Mouse (Mus musculus): ENCODE data around the gene Cmss1. TPM values are rescaled to one million over a fixed set of nuclear protein-coding genes. Genes with fewer than 3 reads are reported as not detected.

Cmss1 gene
- polyA plus RNA-seq, 1 experiment from 2014 or later: 58.3 TPM

GRCm38 (mm10) chr16:57554886-57555400 lies 51.7 kb downstream of the Cmss1 start:
- Histone ChIP-seq H3K9me3 (ENCODE audit: control insufficient read depth, low read length) (no peaks in the 10 kb centered on the region), H3K27ac (replicated peaks; ENCODE audit: low read depth, low read length) (no peak overlapping the region), H3K9ac (ENCODE audit: low read length) (no peak overlapping the region), H3K27me3 (ENCODE audit: control insufficient read depth, insufficient read depth, low read length) (no peaks in the 10 kb centered on the region), H3K36me3 (ENCODE audit: control insufficient read depth, insufficient read depth, low read length) (no peaks in the 10 kb centered on the region), H3K4me1 (ENCODE audit: control insufficient read depth, insufficient read depth, low read length) (peaks cover 3% of the 10 kb centered on the region; the same call in 1 of the 2 replicates), H3K4me3 (ENCODE audit: low read depth, low read length) (no peak overlapping the region), H3K4me2 (ENCODE audit: low read depth, severe bottlenecking) (no peak overlapping the region)
- ATAC-seq (ENCODE audit: insufficient number of reproducible peaks, low FRiP score, low TSS enrichment, low read depth) (no peak), DNase-seq (ENCODE audit: low spot score) (no peak)
- WGBS: 91% methylated on average over 6 of the region's 6 CpGs

- no peaks in the 10 kb centered on the region for H3K36me3 ChIP-seq (ENCODE audit: control insufficient read depth, insufficient read depth, low read length)
- no peaks in the 10 kb centered on the region for H3K9me3 ChIP-seq (ENCODE audit: control insufficient read depth, low read length)
- ATAC-seq (ENCODE audit: insufficient number of reproducible peaks, low FRiP score, low TSS enrichment, low read depth): no peak
- no peak overlapping the region for H3K9ac ChIP-seq (ENCODE audit: low read length)
- no peak overlapping the region for H3K27ac ChIP-seq (replicated peaks; ENCODE audit: low read depth, low read length)
- H3K27me3 ChIP-seq (ENCODE audit: control insufficient read depth, insufficient read depth, low read length): no peaks in the 10 kb centered on the region
- H3K4me2 ChIP-seq (ENCODE audit: low read depth, severe bottlenecking): no peak overlapping the region
- H3K4me3 ChIP-seq (ENCODE audit: low read depth, low read length): no peak overlapping the region
- DNase-seq (ENCODE audit: low spot score): no peak
- H3K4me1 ChIP-seq (ENCODE audit: control insufficient read depth, insufficient read depth, low read length): peaks cover 3% of the 10 kb centered on the region; the same call in 1 of the 2 replicates
Observed at GRCm38 (mm10) chr16:57553235-57553634, 53.4 kb downstream of the Cmss1 start.

DNA sequence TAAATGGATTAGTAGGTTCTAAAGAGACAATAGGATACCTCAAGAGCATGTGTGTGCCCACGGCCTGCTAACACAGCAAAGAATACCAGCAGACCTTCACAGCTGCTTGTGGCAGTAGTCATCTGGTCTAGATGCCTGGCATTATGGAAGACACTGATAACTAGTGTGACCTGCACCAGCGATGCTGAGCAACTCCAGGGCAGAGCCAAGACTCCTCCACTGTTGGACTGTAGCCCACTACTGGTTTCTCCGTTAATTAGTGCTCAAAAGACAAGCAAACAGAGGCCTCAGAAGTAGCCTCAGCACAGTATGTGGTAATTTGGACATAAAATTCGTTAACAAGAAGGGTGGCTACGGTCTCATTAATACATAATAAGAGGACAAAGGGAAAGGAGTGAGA lies 54.0 kb downstream of the Cmss1 start:
- H3K4me2 ChIP-seq (ENCODE audit: low read depth, severe bottlenecking): no peak overlapping the region
- peaks cover 3% of the 10 kb centered on the region; the same call in 1 of the 2 replicates for H3K4me1 ChIP-seq (ENCODE audit: control insufficient read depth, insufficient read depth, low read length)
- ATAC-seq (ENCODE audit: insufficient number of reproducible peaks, low FRiP score, low TSS enrichment, low read depth) (no peak), DNase-seq (ENCODE audit: low spot score) (no peak)
- no peaks in the 10 kb centered on the region for H3K9me3 ChIP-seq (ENCODE audit: control insufficient read depth, low read length)
- H3K27ac ChIP-seq (replicated peaks; ENCODE audit: low read depth, low read length): no peak overlapping the region
- H3K4me3 ChIP-seq (ENCODE audit: low read depth, low read length): no peak overlapping the region
- H3K27me3 ChIP-seq (ENCODE audit: control insufficient read depth, insufficient read depth, low read length): no peaks in the 10 kb centered on the region
- no peaks in the 10 kb centered on the region for H3K36me3 ChIP-seq (ENCODE audit: control insufficient read depth, insufficient read depth, low read length)
- no peak overlapping the region for H3K9ac ChIP-seq (ENCODE audit: low read length)
- WGBS: 88% methylated on average over 5 of the region's 5 CpGs

DNA sequence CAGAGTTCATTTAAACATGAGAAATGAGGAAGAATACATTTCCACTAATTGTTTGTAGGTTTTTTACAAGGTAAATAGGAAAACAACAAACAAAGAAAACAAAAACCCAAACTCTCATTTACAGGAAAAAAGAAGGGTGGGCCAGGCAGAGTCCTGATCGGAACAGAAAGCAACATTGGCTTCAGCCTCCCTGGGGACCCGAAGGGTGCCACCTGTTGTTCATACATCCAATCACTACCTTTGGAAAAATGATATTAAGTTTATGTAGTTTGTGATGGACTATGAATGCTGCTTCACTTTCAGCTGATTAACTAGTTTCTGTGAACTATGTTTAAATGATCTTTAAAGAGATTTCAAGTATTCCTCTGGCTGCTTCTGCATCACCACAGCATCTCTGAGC lies 55.0 kb downstream of the Cmss1 start:
- Histone ChIP-seq H3K9me3 (ENCODE audit: control insufficient read depth, low read length) (no peaks in the 10 kb centered on the region), H3K4me3 (ENCODE audit: low read depth, low read length) (no peak overlapping the region), H3K4me1 (ENCODE audit: control insufficient read depth, insufficient read depth, low read length) (peaks cover 3% of the 10 kb centered on the region; the same call in 1 of the 2 replicates), H3K27me3 (ENCODE audit: control insufficient read depth, insufficient read depth, low read length) (no peaks in the 10 kb centered on the region), H3K9ac (ENCODE audit: low read length) (no peak overlapping the region), H3K27ac (replicated peaks; ENCODE audit: low read depth, low read length) (no peak overlapping the region), H3K36me3 (ENCODE audit: control insufficient read depth, insufficient read depth, low read length) (no peaks in the 10 kb centered on the region), H3K4me2 (ENCODE audit: low read depth, severe bottlenecking) (no peak overlapping the region)
- DNase-seq (ENCODE audit: low spot score) (no peak), ATAC-seq (ENCODE audit: insufficient number of reproducible peaks, low FRiP score, low TSS enrichment, low read depth) (no peak)
- 83% methylated on average over 2 of the region's 2 CpGs for WGBS

- 10% methylated on average over 2 of the region's 2 CpGs for WGBS
- H3K4me3 ChIP-seq (ENCODE audit: low read depth, low read length): peak overlapping the region; percentile 15; the same call in 1 of the 2 replicates
- no peaks in the 10 kb centered on the region for H3K9me3 ChIP-seq (ENCODE audit: control insufficient read depth, low read length)
- no peaks in the 10 kb centered on the region for H3K27me3 ChIP-seq (ENCODE audit: control insufficient read depth, insufficient read depth, low read length)
- H3K27ac ChIP-seq (replicated peaks; ENCODE audit: low read depth, low read length): no peak overlapping the region
- no peaks in the 10 kb centered on the region for H3K36me3 ChIP-seq (ENCODE audit: control insufficient read depth, insufficient read depth, low read length)
- ATAC-seq (ENCODE audit: insufficient number of reproducible peaks, low FRiP score, low TSS enrichment, low read depth): no peak
- peaks cover 3% of the 10 kb centered on the region; the same call in 1 of the 2 replicates for H3K4me1 ChIP-seq (ENCODE audit: control insufficient read depth, insufficient read depth, low read length)
- no peak overlapping the region for H3K9ac ChIP-seq (ENCODE audit: low read length)
- DNase-seq (ENCODE audit: low spot score): no peak
- peak overlapping the region; percentile 28 for H3K4me2 ChIP-seq (ENCODE audit: low read depth, severe bottlenecking)
Observed at GRCm38 (mm10) chr16:57550817-57551216, 55.8 kb downstream of the Cmss1 start.

DNA sequence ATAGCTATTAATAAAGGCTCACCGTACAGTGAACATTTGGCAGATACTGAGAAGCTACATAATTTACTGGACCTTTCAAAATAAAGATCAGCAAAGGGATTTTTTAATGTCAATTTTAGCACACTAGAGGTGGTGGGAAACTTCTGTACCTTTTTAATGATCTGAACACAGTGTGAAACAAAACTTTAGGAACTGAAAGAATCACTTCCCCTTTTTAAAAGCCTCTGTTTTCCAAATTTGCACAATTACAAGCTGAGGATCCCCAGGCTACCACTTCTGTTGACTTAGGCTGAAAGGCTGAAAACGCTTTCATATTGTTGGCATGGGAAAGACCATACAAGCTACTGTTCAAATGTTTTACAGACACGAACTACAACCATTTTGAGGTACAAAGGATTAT lies 56.6 kb downstream of the Cmss1 start:
- Histone ChIP-seq H3K4me1 (ENCODE audit: control insufficient read depth, insufficient read depth, low read length) (peaks cover 3% of the 10 kb centered on the region; the same call in 1 of the 2 replicates), H3K27me3 (ENCODE audit: control insufficient read depth, insufficient read depth, low read length) (no peaks in the 10 kb centered on the region), H3K9me3 (ENCODE audit: control insufficient read depth, low read length) (no peaks in the 10 kb centered on the region), H3K4me2 (ENCODE audit: low read depth, severe bottlenecking) (peak overlapping the region; percentile 69), H3K9ac (ENCODE audit: low read length) (no peak overlapping the region), H3K27ac (replicated peaks; ENCODE audit: low read depth, low read length) (no peak overlapping the region), H3K36me3 (ENCODE audit: control insufficient read depth, insufficient read depth, low read length) (no peaks in the 10 kb centered on the region), H3K4me3 (ENCODE audit: low read depth, low read length) (peak overlapping the region; percentile 55)
- DNase-seq (ENCODE audit: low spot score) (no peak), ATAC-seq (ENCODE audit: insufficient number of reproducible peaks, low FRiP score, low TSS enrichment, low read depth) (no peak)
- 49% methylated on average over 3 of the region's 3 CpGs for WGBS

GRCm38 (mm10) chr16:57549061-57550037 lies 57.3 kb downstream of the Cmss1 start:
- 2% methylated on average over 64 of the region's 64 CpGs for WGBS
- peak; percentile 91 for ATAC-seq (ENCODE audit: insufficient number of reproducible peaks, low FRiP score, low TSS enrichment, low read depth)

DNA sequence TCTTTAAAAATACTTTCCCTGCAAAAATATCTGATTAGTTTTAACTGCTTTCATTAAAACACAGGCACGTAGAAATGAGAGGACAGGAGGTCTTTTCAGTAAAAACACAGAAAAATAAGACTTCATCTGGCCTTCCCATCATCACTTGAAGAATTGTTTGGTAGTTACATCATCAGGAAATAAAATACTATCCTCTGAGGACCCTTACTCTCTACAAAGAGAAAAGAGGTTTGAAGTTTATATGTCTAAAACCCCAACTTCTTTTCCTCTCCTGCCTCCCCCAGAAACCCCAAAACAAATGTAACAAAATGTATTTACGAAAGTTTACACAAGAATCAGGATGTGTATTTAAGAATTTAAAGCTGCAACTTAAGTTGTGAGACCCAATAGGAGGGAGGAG lies 58.1 kb downstream of the Cmss1 start:
- Histone ChIP-seq H3K4me3 (ENCODE audit: low read depth, low read length) (peak overlapping the region; percentile 55), H3K9ac (ENCODE audit: low read length) (peak overlapping the region; percentile 93), H3K27me3 (ENCODE audit: control insufficient read depth, insufficient read depth, low read length) (no peaks in the 10 kb centered on the region), H3K36me3 (ENCODE audit: control insufficient read depth, insufficient read depth, low read length) (no peaks in the 10 kb centered on the region), H3K4me2 (ENCODE audit: low read depth, severe bottlenecking) (peak overlapping the region; percentile 69), H3K27ac (replicated peaks; ENCODE audit: low read depth, low read length) (no peak overlapping the region), H3K9me3 (ENCODE audit: control insufficient read depth, low read length) (no peaks in the 10 kb centered on the region), H3K4me1 (ENCODE audit: control insufficient read depth, insufficient read depth, low read length) (peaks cover 3% of the 10 kb centered on the region; the same call in 1 of the 2 replicates)
- DNase-seq (ENCODE audit: low spot score) (no peak), ATAC-seq (ENCODE audit: insufficient number of reproducible peaks, low FRiP score, low TSS enrichment, low read depth) (no peak)
- WGBS: 58% methylated on average over 2 of the region's 2 CpGs

More at GRCm38 (mm10) chr16:57549061-57550037, 57.3 kb downstream of the Cmss1 start:
- Histone ChIP-seq H3K27me3 (ENCODE audit: control insufficient read depth, insufficient read depth, low read length) (no peaks in the 10 kb centered on the region), H3K4me2 (ENCODE audit: low read depth, severe bottlenecking) (peak overlapping the region; percentile 69), H3K4me1 (ENCODE audit: control insufficient read depth, insufficient read depth, low read length) (peaks cover 3% of the 10 kb centered on the region; the same call in 1 of the 2 replicates), H3K27ac (replicated peaks; ENCODE audit: low read depth, low read length) (0 out of 2 replicates have a peak overlapping the region, but pooled peaks have one; percentile 55), H3K9ac (ENCODE audit: low read length) (peak overlapping the region; percentile 93), H3K36me3 (ENCODE audit: control insufficient read depth, insufficient read depth, low read length) (no peaks in the 10 kb centered on the region), H3K9me3 (ENCODE audit: control insufficient read depth, low read length) (no peaks in the 10 kb centered on the region), H3K4me3 (ENCODE audit: low read depth, low read length) (peak overlapping the region; percentile 55)
- peak; percentile 84 for DNase-seq (ENCODE audit: low spot score)

All from limb, embryonic 11.5 days (tissue).